Mouse (Mus musculus) heart, postnatal 25 days (tissue): Measurements from ENCODE around the gene Pgpep1l. TPM values are rescaled to one million over a fixed set of nuclear protein-coding genes. Genes with fewer than 3 reads are reported as not detected.

Source experiments
- DNase-seq: peaks from one replicate; pipeline ENCODE4 v3.0.0; 2022; ENCODE audit warnings: low spot score
- intact Hi-C: fragments of 180-260 bp; cut with DNase I; formaldehyde crosslinking; loops from one replicate; pipeline ENCODE4 v1.15.1; 2025
- total RNA-seq, 2 experiments: library from RNA; stranded (reverse); gene quantifications; 2 replicates each; pipeline ENCODE4 v1.2.3; 2021

The Pgpep1l gene
- total RNA-seq, 2 experiments from 2014 or later = not detected

GRCm38 (mm10) chr7:68225427-68226054 lies 38.5 kb downstream of the Pgpep1l start:
- intact Hi-C loops = no loop called here
- no peak for DNase-seq

GRCm38 (mm10) chr7:68224006-68224405 lies 40.0 kb downstream of the Pgpep1l start:
- intact Hi-C loops = loop anchor here (5.0 kb wide), 2 partner anchors 38 to 63 kb away; partner anchors contain the start of gene Pgpep1l
- DNase-seq = no peak

GRCm38 (mm10) chr7:68223356-68223808 lies 40.7 kb downstream of the Pgpep1l start:
- DNase-seq = peak; percentile 15
- intact Hi-C loops = loop anchor here (2.0 to 5.0 kb wide), 3 partner anchors 39 to 79 kb away; partner anchors contain the start of gene Pgpep1l

- DNase-seq = no peak
- intact Hi-C loops = loop anchor here (2.0 to 5.0 kb wide), 3 partner anchors 41 to 81 kb away; partner anchors contain the start of gene Pgpep1l
Measured at GRCm38 (mm10) chr7:68221677-68222230, 42.3 kb downstream of the Pgpep1l start.

- intact Hi-C loops = no loop called here
- DNase-seq = no peak
Measured at GRCm38 (mm10) chr7:68218879-68219278, 45.2 kb downstream of the Pgpep1l start.

- intact Hi-C loops = no loop called here
- DNase-seq = peak; percentile 43
Measured at GRCm38 (mm10) chr7:68215522-68216070, 48.4 kb downstream of the Pgpep1l start.

GRCm38 (mm10) chr7:68213842-68214241 lies 50.2 kb downstream of the Pgpep1l start:
- intact Hi-C loops = no loop called here
- no peak for DNase-seq

GRCm38 (mm10) chr7:68211883-68212282 lies 52.1 kb downstream of the Pgpep1l start:
- no peak for DNase-seq
- intact Hi-C loops = no loop called here

GRCm38 (mm10) chr7:68210417-68210816 lies 53.6 kb downstream of the Pgpep1l start:
- DNase-seq = no peak
- intact Hi-C loops = no loop called here

GRCm38 (mm10) chr7:68209039-68209438 lies 55.0 kb downstream of the Pgpep1l start:
- intact Hi-C loops = no loop called here
- DNase-seq = no peak

- no peak for DNase-seq
- intact Hi-C loops = no loop called here
Measured at GRCm38 (mm10) chr7:68205776-68206427, 58.1 kb downstream of the Pgpep1l start.

- no peak for DNase-seq
- intact Hi-C loops = no loop called here
Measured at GRCm38 (mm10) chr7:68199609-68200008, 64.4 kb downstream of the Pgpep1l start.

GRCm38 (mm10) chr7:68193958-68194695 lies 69.9 kb downstream of the Pgpep1l start:
- DNase-seq = no peak
- intact Hi-C loops = no loop called here

GRCm38 (mm10) chr7:68189691-68190456 lies 74.2 kb downstream of the Pgpep1l start:
- no peak for DNase-seq
- intact Hi-C loops = loop anchor here (10.0 kb wide), 1 partner anchor 115 kb away; no protein-coding TSS in a partner anchor

- no peak for DNase-seq
- intact Hi-C loops = loop anchor here (10.0 kb wide), 1 partner anchor 116 kb away; no protein-coding TSS in a partner anchor
Measured at GRCm38 (mm10) chr7:68189211-68189610, 74.8 kb downstream of the Pgpep1l start.
